Mouse (Mus musculus): ENCODE data around the gene Ndufaf2. TPM values are rescaled to one million over a fixed set of nuclear protein-coding genes. Genes with fewer than 3 reads are reported as not detected.

Gene Ndufaf2
- polyA plus RNA-seq, 1 experiment from 2014 or later: 44.7 TPM

- ATAC-seq (ENCODE audit: low read depth): no peak
- DNase-seq: no peak
- no peaks in the 10 kb centered on the region for H3K36me3 ChIP-seq
- no peak overlapping the region for H3K4me3 ChIP-seq (replicated peaks)
- H3K4me2 ChIP-seq: no peak overlapping the region
- no peak overlapping the region for H3K9ac ChIP-seq
- WGBS (ENCODE audit: insufficient replicate concordance): 51% methylated on average over 3 of the region's 3 CpGs
- H3K27ac ChIP-seq: no peak overlapping the region
- 0 out of 2 replicates have a peak, but pooled peaks cover 6% of the 10 kb centered on the region for H3K4me1 ChIP-seq (replicated peaks)
- no peaks in the 10 kb centered on the region for H3K27me3 ChIP-seq
- H3K9me3 ChIP-seq (replicated peaks): no peaks in the 10 kb centered on the region
These were observed 101.5 kb downstream of the Ndufaf2 start for GRCm38 (mm10) chr13:108056896-108057295.

GRCm38 (mm10) chr13:108047364-108047763, 111.1 kb downstream of the Ndufaf2 start:
- H3K27me3 ChIP-seq: no peaks in the 10 kb centered on the region
- no peak for DNase-seq
- H3K4me2 ChIP-seq: no peak overlapping the region
- H3K36me3 ChIP-seq: peaks cover 17% of the 10 kb centered on the region
- H3K9ac ChIP-seq: no peak overlapping the region
- no peak for ATAC-seq (ENCODE audit: low read depth)
- H3K4me3 ChIP-seq (replicated peaks): no peak overlapping the region
- peaks cover 26% of the 10 kb centered on the region for H3K4me1 ChIP-seq (replicated peaks)
- no peaks in the 10 kb centered on the region for H3K9me3 ChIP-seq (replicated peaks)
- 84% methylated on average over 6 of the region's 6 CpGs for WGBS (ENCODE audit: insufficient replicate concordance)
- no peak overlapping the region for H3K27ac ChIP-seq

GRCm38 (mm10) chr13:108046891-108047290, 111.5 kb downstream of the Ndufaf2 start:
- peaks cover 17% of the 10 kb centered on the region for H3K36me3 ChIP-seq
- H3K4me1 ChIP-seq (replicated peaks): peaks cover 28% of the 10 kb centered on the region
- no peaks in the 10 kb centered on the region for H3K9me3 ChIP-seq (replicated peaks)
- no peak overlapping the region for H3K4me2 ChIP-seq
- H3K27ac ChIP-seq: no peak overlapping the region
- H3K4me3 ChIP-seq (replicated peaks): no peak overlapping the region
- no peak overlapping the region for H3K9ac ChIP-seq
- 79% methylated on average over 6 of the region's 6 CpGs for WGBS (ENCODE audit: insufficient replicate concordance)
- no peaks in the 10 kb centered on the region for H3K27me3 ChIP-seq
- ATAC-seq (ENCODE audit: low read depth) (no peak), DNase-seq (no peak)

- Histone ChIP-seq H3K4me3 (replicated peaks) (peak overlapping the region; percentile 97), H3K9me3 (replicated peaks) (no peaks in the 10 kb centered on the region), H3K9ac (no peak overlapping the region), H3K4me1 (replicated peaks) (peaks cover 34% of the 10 kb centered on the region), H3K36me3 (peaks cover 17% of the 10 kb centered on the region), H3K27ac (no peak overlapping the region; the same call in 1 of the 2 replicates), H3K27me3 (no peaks in the 10 kb centered on the region), H3K4me2 (peak overlapping the region; percentile 99)
- ATAC-seq (ENCODE audit: low read depth) (no peak), DNase-seq (no peak)
- WGBS (ENCODE audit: insufficient replicate concordance): 82% methylated on average over 3 of the region's 3 CpGs
These were observed 112.4 kb downstream of the Ndufaf2 start for GRCm38 (mm10) chr13:108046071-108046470.

GRCm38 (mm10) chr13:108045646-108046045, 112.8 kb downstream of the Ndufaf2 start:
- WGBS (ENCODE audit: insufficient replicate concordance): 41% methylated on average over 3 of the region's 3 CpGs
- ATAC-seq (ENCODE audit: low read depth): no peak
- no peak overlapping the region for H3K9ac ChIP-seq

GRCm38 (mm10) chr13:108044222-108044941, 114.0 kb downstream of the Ndufaf2 start, which contains the start of gene Smim15:
Smim15 (plus strand) TSS chr13:108044446.
- H3K36me3 ChIP-seq: peaks cover 17% of the 10 kb centered on the region
- peak within 1 kb of the TSS; percentile 97 for H3K4me3 ChIP-seq (replicated peaks)
- H3K9ac ChIP-seq: peak within 1 kb of the TSS; percentile 96
- under 1% methylated on average over 71 of the region's 71 CpGs for WGBS (ENCODE audit: insufficient replicate concordance)
- H3K4me2 ChIP-seq: peak within 1 kb of the TSS; percentile 99
- H3K4me1 ChIP-seq (replicated peaks): peaks cover 46% of the 10 kb centered on the region
- H3K27me3 ChIP-seq: no peaks in the 10 kb centered on the region
- H3K27ac ChIP-seq: peak within 1 kb of the TSS; percentile 90
- DNase-seq: peak; percentile 78
- ATAC-seq (ENCODE audit: low read depth): peak; percentile 96
- H3K9me3 ChIP-seq (replicated peaks): no peaks in the 10 kb centered on the region

More at GRCm38 (mm10) chr13:108045646-108046045, 112.8 kb downstream of the Ndufaf2 start:
- no peak for DNase-seq
- Histone ChIP-seq H3K27ac (no peak overlapping the region; the same call in 1 of the 2 replicates), H3K4me3 (replicated peaks) (peak overlapping the region; percentile 97), H3K9me3 (replicated peaks) (no peaks in the 10 kb centered on the region), H3K27me3 (no peaks in the 10 kb centered on the region), H3K4me2 (peak overlapping the region; percentile 99), H3K4me1 (replicated peaks) (peaks cover 38% of the 10 kb centered on the region), H3K36me3 (peaks cover 17% of the 10 kb centered on the region)

DNA sequence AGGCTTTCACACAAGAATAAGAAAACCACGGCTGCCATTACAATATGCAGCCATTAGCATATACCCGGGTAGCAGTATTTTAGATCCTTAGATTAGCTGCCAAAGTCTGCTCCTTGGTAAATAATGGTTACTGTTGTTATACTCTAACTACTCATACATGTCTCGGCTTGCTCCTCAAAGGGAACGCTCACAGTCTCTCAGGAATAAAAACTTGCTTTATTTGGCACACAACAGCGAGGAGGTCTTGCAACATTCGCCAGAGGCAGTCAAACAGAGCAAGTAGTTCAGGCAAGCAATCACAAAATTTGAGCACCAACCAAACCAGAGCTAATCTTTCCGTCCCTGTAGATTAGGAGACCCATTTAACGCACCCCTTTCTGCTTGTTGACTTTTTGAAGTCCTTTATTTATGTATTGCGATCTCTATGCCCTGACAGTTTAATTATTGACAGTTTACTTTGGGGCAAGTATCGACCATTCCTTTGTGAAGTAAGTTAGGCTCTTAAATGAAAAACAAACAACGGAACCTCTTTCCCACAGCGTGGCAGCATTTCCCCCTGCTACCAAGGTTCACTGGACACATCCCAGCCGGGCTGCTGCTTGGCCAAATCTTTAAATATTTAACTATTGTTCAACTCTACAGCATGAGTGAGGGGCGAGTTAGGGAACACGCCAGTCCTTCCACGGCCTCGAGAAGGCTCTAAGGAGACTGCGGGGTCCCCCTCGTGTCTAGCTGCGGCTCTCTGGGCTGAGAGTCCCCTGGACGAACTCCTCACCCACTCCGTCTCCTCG, 114.8 kb downstream of the Ndufaf2 start:
- peak; percentile 15 for DNase-seq
- H3K27ac ChIP-seq: peak overlapping the region; percentile 88
- H3K36me3 ChIP-seq: peaks cover 17% of the 10 kb centered on the region
- H3K4me1 ChIP-seq (replicated peaks): peaks cover 48% of the 10 kb centered on the region
- peak overlapping the region; percentile 96 for H3K9ac ChIP-seq
- WGBS (ENCODE audit: insufficient replicate concordance): 3% methylated on average over 23 of the region's 23 CpGs
- peak; percentile 25 for ATAC-seq (ENCODE audit: low read depth)
- H3K27me3 ChIP-seq: no peaks in the 10 kb centered on the region
- no peaks in the 10 kb centered on the region for H3K9me3 ChIP-seq (replicated peaks)
- H3K4me2 ChIP-seq: peak overlapping the region; percentile 99
- peak overlapping the region; percentile 97 for H3K4me3 ChIP-seq (replicated peaks)

DNA sequence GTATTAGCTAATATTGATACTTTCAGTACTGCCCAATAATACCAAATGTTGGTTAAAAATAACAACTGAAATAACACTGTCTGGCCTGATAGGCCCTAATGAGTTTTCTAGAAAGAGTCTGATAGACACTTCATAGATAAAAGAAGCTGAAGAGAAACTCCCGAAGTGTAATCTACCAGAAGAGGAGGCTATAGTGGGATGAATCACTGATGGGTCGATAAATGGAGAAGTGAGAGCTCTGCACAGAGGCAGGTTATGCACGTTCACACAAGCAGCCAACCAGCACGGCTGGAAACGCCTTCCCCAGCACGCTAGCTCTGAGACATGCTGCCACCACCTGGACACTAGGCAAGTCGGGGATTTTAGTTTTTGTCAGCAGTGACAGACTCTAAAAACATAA, 117.1 kb downstream of the Ndufaf2 start:
- Histone ChIP-seq H3K4me1 (replicated peaks) (peaks cover 48% of the 10 kb centered on the region), H3K27ac (no peak overlapping the region), H3K4me2 (no peak overlapping the region), H3K36me3 (peaks cover 2% of the 10 kb centered on the region), H3K4me3 (replicated peaks) (no peak overlapping the region), H3K9ac (no peak overlapping the region), H3K27me3 (no peaks in the 10 kb centered on the region), H3K9me3 (replicated peaks) (no peaks in the 10 kb centered on the region)
- DNase-seq (peak; percentile 29), ATAC-seq (ENCODE audit: low read depth) (no peak)
- WGBS (ENCODE audit: insufficient replicate concordance): under 1% methylated on average over 7 of the region's 7 CpGs

DNA sequence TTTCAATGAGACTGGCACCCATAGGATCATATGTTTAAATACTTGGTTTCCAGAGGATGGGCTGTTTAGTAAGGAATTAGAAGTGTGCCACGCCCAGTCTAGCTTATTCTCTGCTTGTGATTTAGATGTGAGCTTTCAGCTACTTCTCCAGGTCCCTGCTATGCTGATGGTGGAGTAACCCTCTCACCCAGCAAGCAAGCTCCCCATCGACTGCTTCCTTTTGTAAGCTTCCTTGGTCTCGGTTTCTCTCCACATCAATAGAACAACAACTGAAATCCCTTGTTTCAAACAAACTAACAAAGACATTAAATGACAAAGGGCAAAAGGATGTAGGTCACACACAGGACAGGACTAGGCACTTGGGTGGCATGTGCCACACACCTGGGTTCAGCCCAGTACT, 118.0 kb downstream of the Ndufaf2 start:
- no peak overlapping the region for H3K27ac ChIP-seq
- ATAC-seq (ENCODE audit: low read depth) (no peak), DNase-seq (no peak)
- H3K9me3 ChIP-seq (replicated peaks): no peaks in the 10 kb centered on the region
- peaks cover 40% of the 10 kb centered on the region for H3K4me1 ChIP-seq (replicated peaks)
- no peaks in the 10 kb centered on the region for H3K27me3 ChIP-seq
- no peak overlapping the region for H3K9ac ChIP-seq
- no peaks in the 10 kb centered on the region for H3K36me3 ChIP-seq
- 62% methylated on average over 3 of the region's 3 CpGs for WGBS (ENCODE audit: insufficient replicate concordance)
- no peak overlapping the region for H3K4me3 ChIP-seq (replicated peaks)
- H3K4me2 ChIP-seq: no peak overlapping the region

DNA sequence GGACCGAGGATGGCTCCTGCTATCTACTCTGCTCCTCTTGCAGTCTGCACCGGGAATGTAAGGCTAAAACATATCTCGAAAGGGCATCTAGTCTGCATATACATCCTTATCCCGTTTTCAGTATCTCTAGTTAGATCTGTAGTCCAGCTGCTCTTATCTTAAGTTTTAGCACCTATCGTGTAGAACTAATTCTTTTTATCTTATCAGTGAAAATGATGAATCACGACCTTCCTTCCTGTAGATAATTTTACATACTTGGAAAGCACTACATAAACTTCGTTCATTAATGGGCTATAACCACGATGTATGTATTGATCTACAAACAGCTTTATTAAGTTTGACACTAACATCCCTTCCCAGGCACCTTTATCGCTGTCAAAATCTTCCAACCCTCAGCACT, 118.5 kb downstream of the Ndufaf2 start:
- no peaks in the 10 kb centered on the region for H3K27me3 ChIP-seq
- no peaks in the 10 kb centered on the region for H3K9me3 ChIP-seq (replicated peaks)
- H3K9ac ChIP-seq: no peak overlapping the region
- no peak for DNase-seq
- no peak overlapping the region for H3K4me2 ChIP-seq
- no peak overlapping the region for H3K27ac ChIP-seq
- no peak for ATAC-seq (ENCODE audit: low read depth)
- H3K4me1 ChIP-seq (replicated peaks): peaks cover 37% of the 10 kb centered on the region
- H3K4me3 ChIP-seq (replicated peaks): no peak overlapping the region
- 46% methylated on average over 9 of the region's 9 CpGs for WGBS (ENCODE audit: insufficient replicate concordance)
- H3K36me3 ChIP-seq: no peaks in the 10 kb centered on the region

DNA sequence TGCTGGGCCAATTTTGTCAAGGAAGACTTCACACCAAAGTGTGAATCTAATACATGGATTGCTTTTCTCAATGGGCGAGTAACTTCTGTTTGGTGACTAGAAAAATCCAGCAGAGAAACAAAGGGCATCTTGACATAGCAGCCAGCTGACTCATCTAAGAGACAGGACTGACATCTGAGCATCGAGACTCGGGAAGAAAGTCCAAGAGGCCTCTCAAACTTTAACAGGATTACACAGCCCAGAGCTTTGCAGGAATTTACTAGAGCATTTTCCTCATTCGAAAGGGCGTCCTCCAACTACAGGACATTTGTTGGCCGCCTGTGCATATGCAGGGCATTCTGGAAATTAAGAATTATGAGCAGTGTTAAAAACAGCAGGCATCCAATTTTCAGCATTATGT, 119.0 kb downstream of the Ndufaf2 start:
- WGBS (ENCODE audit: insufficient replicate concordance): 67% methylated on average over 6 of the region's 6 CpGs
- Histone ChIP-seq H3K27me3 (no peaks in the 10 kb centered on the region), H3K27ac (no peak overlapping the region), H3K9ac (no peak overlapping the region), H3K36me3 (no peaks in the 10 kb centered on the region), H3K9me3 (replicated peaks) (no peaks in the 10 kb centered on the region), H3K4me2 (no peak overlapping the region), H3K4me3 (replicated peaks) (no peak overlapping the region), H3K4me1 (replicated peaks) (peaks cover 37% of the 10 kb centered on the region)
- ATAC-seq (ENCODE audit: low read depth) (no peak), DNase-seq (no peak)
